In the genomic region with DNA sequence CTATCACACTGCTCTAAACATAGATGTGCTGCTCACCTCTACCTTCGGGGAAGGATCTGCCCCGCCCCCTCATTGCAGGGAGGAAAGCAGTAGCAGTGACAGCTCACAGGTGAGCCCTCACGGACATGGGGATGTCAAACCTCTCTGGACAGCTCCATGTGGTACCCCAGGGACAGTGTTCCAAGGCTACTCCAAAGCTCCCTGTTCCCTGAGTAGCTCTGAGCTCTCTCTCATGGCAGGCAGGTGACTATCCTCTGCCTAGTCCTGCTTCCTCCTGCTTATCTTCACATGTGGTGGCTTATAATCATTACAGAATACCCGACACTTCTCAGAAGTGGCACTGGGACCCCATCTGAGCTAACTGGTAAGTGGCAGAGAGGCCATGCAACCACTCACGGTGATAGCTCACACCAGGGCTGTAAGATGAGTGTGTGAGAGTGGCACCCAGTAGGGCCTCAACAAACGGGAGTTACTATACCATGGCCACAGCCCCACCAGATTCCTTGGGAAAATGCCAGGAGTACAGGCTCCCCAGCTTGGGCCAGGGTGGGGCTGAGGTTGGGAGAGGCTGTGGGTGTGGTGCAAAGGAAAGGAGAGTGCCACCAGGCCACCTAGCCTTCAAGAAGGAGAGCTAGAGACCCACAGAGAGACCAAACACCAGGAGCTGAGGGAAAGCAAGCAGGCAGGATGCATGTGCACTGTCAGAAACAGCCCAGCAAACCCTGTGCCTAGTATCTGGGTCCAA, we compare ENCODE assay signal across 25 mouse cellular contexts. TPM values are rescaled to one million over a fixed set of nuclear protein-coding genes. Genes with fewer than 3 reads are reported as not detected.
DNase-seq lines count a peak whose midpoint lies in the region; ATAC-seq and TF ChIP-seq lines count a peak whose summit lies in the region.
"Had no signal": no experiment of that assay in that cellular context is flagged by ENCODE, and none has a peak within 500 bp of the region (broad histone marks: within the 10 kb centered on the region; RNA-seq: fewer than 3 reads in every experiment).

No protein-coding gene starts in this region.

- TF ChIP-seq POLR2A in lung, adult 2 months (IDR thresholded peaks at IDR 0.05; ENCODE audit: borderline replicate concordance, extremely low read depth, low read depth, low read length): no peak
- no peak for TF ChIP-seq POLR2A in kidney, adult 2 months (IDR thresholded peaks at IDR 0.05; ENCODE audit: low read depth, low read length)

- H3K4me3 ChIP-seq in lung, postnatal 0 days (ENCODE audit: low read depth, low read length): no peak overlapping the region
- no peak overlapping the region for H3K4me3 ChIP-seq in lung, adult 2 months (replicated peaks; ENCODE audit: extremely low read depth, low read depth, low read length)
- no peak overlapping the region for H3K4me3 ChIP-seq in intestine, embryonic 15.5 days (replicated peaks)
- H3K4me3 ChIP-seq in stomach, postnatal 0 days (ENCODE audit: low read depth, low read length): peak overlapping the region; percentile 20; the same call in 1 of the 2 replicates
- H3K4me3 ChIP-seq in kidney, adult 2 months (ENCODE audit: insufficient read depth, low read depth, low read length): no peak overlapping the region
- H3K4me3 ChIP-seq: forebrain, embryonic 15.5 days; heart, embryonic 12.5 days; hindbrain, embryonic 12.5 days; neural tube, embryonic 15.5 days had no signal

- intact Hi-C loops in left cerebral cortex, postnatal 4 days (cut with DNase I): no loop called here

- peak; percentile 29; the same call in 1 of the 2 replicates for ATAC-seq in lung, postnatal 0 days
- ATAC-seq in intestine, embryonic 15.5 days: peak; percentile 26
- peak; percentile 56 for ATAC-seq in stomach, postnatal 0 days (ENCODE audit: low FRiP score, low TSS enrichment)
- ATAC-seq: forebrain, embryonic 15.5 days; midbrain, embryonic 16.5 days had no signal

- TF ChIP-seq EP300 in lung, postnatal 0 days (IDR thresholded peaks at IDR 0.05): no peak
- no peak for TF ChIP-seq EP300 in stomach, postnatal 0 days (optimal IDR thresholded peaks at IDR 0.05)

- H3K9me3 ChIP-seq in lung, postnatal 0 days (ENCODE audit: low read length): no peaks in the 10 kb centered on the region
- no peaks in the 10 kb centered on the region for H3K9me3 ChIP-seq in intestine, embryonic 15.5 days
- no peaks in the 10 kb centered on the region for H3K9me3 ChIP-seq in stomach, postnatal 0 days (ENCODE audit: control insufficient read depth, low read length)
- H3K9me3 ChIP-seq: forebrain, embryonic 15.5 days; heart, embryonic 12.5 days; hindbrain, embryonic 12.5 days; kidney, embryonic 15.5 days; neural tube, embryonic 15.5 days had no signal

- DNase-seq in heart, adult 11 months: peak; percentile 89
- DNase-seq in heart, adult 18-20 months: no peak
- peak; percentile 53 for DNase-seq in lung, postnatal 0 days (ENCODE audit: low spot score)
- no peak for DNase-seq in lung, adult 2 months
- peak; percentile 77 for DNase-seq in stomach, postnatal 0 days (ENCODE audit: low spot score)
- no peak for DNase-seq in left cerebral cortex, postnatal 4 days
- no peak for DNase-seq in kidney, adult 2 months
- DNase-seq: B cell, adult 2 months; cerebellum, postnatal 10 days; gastrocnemius, postnatal 25 days; heart, postnatal 14 days; lung, postnatal 10 days; right cerebral cortex, postnatal 14 days; thymus, postnatal 25 days had no signal

- H3K4me2 ChIP-seq in lung, postnatal 0 days (replicated peaks; ENCODE audit: low read depth, low read length): 0 out of 2 replicates have a peak overlapping the region, but pooled peaks have one; percentile 19
- peak overlapping the region; percentile 52 for H3K4me2 ChIP-seq in intestine, embryonic 15.5 days (replicated peaks)
- H3K4me2 ChIP-seq in stomach, postnatal 0 days (replicated peaks; ENCODE audit: low read depth): peak overlapping the region; percentile 35; the same call in 1 of the 2 replicates
- H3K4me2 ChIP-seq: forebrain, embryonic 15.5 days; heart, embryonic 12.5 days; hindbrain, embryonic 12.5 days; neural tube, embryonic 15.5 days had no signal

- TF ChIP-seq CTCF in lung, postnatal 0 days (IDR thresholded peaks at IDR 0.05): no peak
- no peak for TF ChIP-seq CTCF in lung, adult 2 months (IDR thresholded peaks at IDR 0.05; ENCODE audit: insufficient read depth, low read length)
- no peak for TF ChIP-seq CTCF in stomach, postnatal 0 days (IDR thresholded peaks at IDR 0.05; ENCODE audit: low read depth)
- no peak for TF ChIP-seq CTCF in kidney, adult 2 months (conservative IDR thresholded peaks at IDR 0.05; ENCODE audit: insufficient read depth, insufficient read length, low read depth, low read length)

- H3K27me3 ChIP-seq in lung, postnatal 0 days (replicated peaks; ENCODE audit: insufficient read depth, low read length): no peaks in the 10 kb centered on the region
- no peaks in the 10 kb centered on the region for H3K27me3 ChIP-seq in intestine, embryonic 15.5 days (replicated peaks)
- no peaks in the 10 kb centered on the region for H3K27me3 ChIP-seq in stomach, postnatal 0 days (ENCODE audit: control insufficient read depth, insufficient read depth, low read length)
- no peaks in the 10 kb centered on the region for H3K27me3 ChIP-seq in kidney, adult 2 months (replicated peaks; ENCODE audit: control insufficient read depth, insufficient read depth, low read length)
- H3K27me3 ChIP-seq: forebrain, embryonic 15.5 days; heart, embryonic 12.5 days; hindbrain, embryonic 12.5 days; kidney, embryonic 15.5 days; neural tube, embryonic 15.5 days had no signal

- no peaks in the 10 kb centered on the region for H3K36me3 ChIP-seq in lung, postnatal 0 days (ENCODE audit: insufficient read depth, low read length)
- no peaks in the 10 kb centered on the region for H3K36me3 ChIP-seq in intestine, embryonic 15.5 days
- no peaks in the 10 kb centered on the region for H3K36me3 ChIP-seq in stomach, postnatal 0 days (ENCODE audit: control insufficient read depth, insufficient read depth, low read length)
- H3K36me3 ChIP-seq in kidney, adult 2 months (ENCODE audit: control insufficient read depth, insufficient read depth, low read length): no peaks in the 10 kb centered on the region
- H3K36me3 ChIP-seq: forebrain, embryonic 15.5 days; heart, embryonic 12.5 days; hindbrain, embryonic 12.5 days; neural tube, embryonic 15.5 days had no signal

- peak overlapping the region; percentile 47 for H3K27ac ChIP-seq in lung, postnatal 0 days (ENCODE audit: low read length)
- H3K27ac ChIP-seq in intestine, embryonic 15.5 days: no peak overlapping the region
- H3K27ac ChIP-seq in stomach, postnatal 0 days (replicated peaks): peak overlapping the region; percentile 63; the same call in 1 of the 2 replicates
- no peak overlapping the region for H3K27ac ChIP-seq in kidney, adult 2 months (ENCODE audit: insufficient read depth, low read depth, low read length)
- H3K27ac ChIP-seq: forebrain, embryonic 15.5 days; hindbrain, embryonic 12.5 days; kidney, embryonic 15.5 days; neural tube, embryonic 15.5 days had no signal

- H3K4me1 ChIP-seq in lung, postnatal 0 days (ENCODE audit: insufficient read depth, low read depth, low read length): peaks cover under 1% of the 10 kb centered on the region; the same call in 1 of the 2 replicates
- peaks cover 3% of the 10 kb centered on the region for H3K4me1 ChIP-seq in lung, adult 2 months (ENCODE audit: control insufficient read depth, insufficient read depth, low read length)
- H3K4me1 ChIP-seq in intestine, embryonic 15.5 days (replicated peaks): peaks cover 14% of the 10 kb centered on the region; the same call in 1 of the 2 replicates
- H3K4me1 ChIP-seq in stomach, postnatal 0 days (replicated peaks; ENCODE audit: control insufficient read depth, insufficient read depth): no peaks in the 10 kb centered on the region; the same call in 1 of the 2 replicates
- H3K4me1 ChIP-seq in kidney, adult 2 months (ENCODE audit: control insufficient read depth, insufficient read depth, low read length): peaks cover 10% of the 10 kb centered on the region; the same call in 1 of the 2 replicates

- H3K9ac ChIP-seq in lung, postnatal 0 days (replicated peaks; ENCODE audit: low read depth): no peak overlapping the region
- H3K9ac ChIP-seq in intestine, embryonic 15.5 days: 0 out of 2 replicates have a peak overlapping the region, but pooled peaks have one; percentile 13
- 0 out of 2 replicates have a peak overlapping the region, but pooled peaks have one; percentile 38 for H3K9ac ChIP-seq in stomach, postnatal 0 days (ENCODE audit: low read length)
- H3K9ac ChIP-seq: forebrain, embryonic 15.5 days; heart, embryonic 12.5 days; hindbrain, embryonic 12.5 days; kidney, embryonic 15.5 days; neural tube, embryonic 15.5 days had no signal

- WGBS in lung, postnatal 0 days: 57% methylated on average over 6 of the region's 6 CpGs
- WGBS in lung, adult 2 months: 59% methylated on average over 6 of the region's 6 CpGs
- WGBS in intestine, embryonic 15.5 days: 60% methylated on average over 6 of the region's 6 CpGs
- 47% methylated on average over 6 of the region's 6 CpGs for WGBS in stomach, postnatal 0 days
- WGBS in kidney, adult 2 months: 73% methylated on average over 6 of the region's 6 CpGs

RNA-seq across cellular contexts. Expression of a gene that starts 1.3 kb away (rescaled TPM):
- under 1 TPM in 1 of 2 experiments, not detected in 1; 0.26 TPM for total RNA-seq in heart, adult 18-20 months (2021)
- 61.4 and 61.8 TPM in 2 replicates for polyA plus RNA-seq in lung, postnatal 0 days (2015; fragmentation: Nextera tagmentation; extraction: Ambion mirVana)
- polyA plus RNA-seq in lung, adult 2 months (2012; rRNA removed): 53.0 and 105 TPM in 2 replicates
- polyA plus RNA-seq in intestine, embryonic 15.5 days (2015; fragmentation: Nextera tagmentation; extraction: Ambion mirVana): 75.2 and 89.8 TPM in 2 replicates
- polyA plus RNA-seq in stomach, postnatal 0 days (2015; fragmentation: Nextera tagmentation; extraction: Ambion mirVana): 252 and 271 TPM in 2 replicates
- under 1 TPM in 1 of 2 experiments, not detected in 1; 0.83 TPM for total RNA-seq in left cerebral cortex, postnatal 4 days (2021)
- 50.1 and 50.9 TPM in 2 replicates for polyA plus RNA-seq in kidney, adult 2 months (2012; rRNA removed)
- total RNA-seq: adrenal gland, adult 18-20 months; gastrocnemius, postnatal 25 days; layer of hippocampus, postnatal 10 days; left cerebral cortex, postnatal 10 days; megakaryocyte, adult 5-6 weeks had no signal

RNA-seq across cellular contexts. Expression of a gene that starts 6.0 kb away (rescaled TPM):
- total RNA-seq in heart, adult 18-20 months (2021): 100 to 1,000 TPM; 102 to 104 TPM
- polyA plus RNA-seq in lung, postnatal 0 days (2015; fragmentation: Nextera tagmentation; extraction: Ambion mirVana): 138 and 143 TPM in 2 replicates
- polyA plus RNA-seq in lung, adult 2 months (2012; rRNA removed): 116 and 135 TPM in 2 replicates
- 188 and 231 TPM in 2 replicates for polyA plus RNA-seq in intestine, embryonic 15.5 days (2015; fragmentation: Nextera tagmentation; extraction: Ambion mirVana)
- 154 and 157 TPM in 2 replicates for polyA plus RNA-seq in stomach, postnatal 0 days (2015; fragmentation: Nextera tagmentation; extraction: Ambion mirVana)
- total RNA-seq in left cerebral cortex, postnatal 4 days (2021): 100 to 1,000 TPM; 106 to 120 TPM
- 247 and 277 TPM in 2 replicates for polyA plus RNA-seq in kidney, adult 2 months (2012; rRNA removed)

RNA-seq across cellular contexts. Expression of a gene that starts 6.7 kb away (rescaled TPM):
- 10 to 100 TPM; 72.4 to 78.7 TPM for total RNA-seq in heart, adult 18-20 months (2021)
- 18.4 and 22.6 TPM in 2 replicates for polyA plus RNA-seq in lung, postnatal 0 days (2015; fragmentation: Nextera tagmentation; extraction: Ambion mirVana)
- polyA plus RNA-seq in lung, adult 2 months (2012; rRNA removed): 47.0 and 52.6 TPM in 2 replicates
- polyA plus RNA-seq in intestine, embryonic 15.5 days (2015; fragmentation: Nextera tagmentation; extraction: Ambion mirVana): 43.6 and 43.7 TPM in 2 replicates
- 19.5 and 21.8 TPM in 2 replicates for polyA plus RNA-seq in stomach, postnatal 0 days (2015; fragmentation: Nextera tagmentation; extraction: Ambion mirVana)
- total RNA-seq in left cerebral cortex, postnatal 4 days (2021): 100 to 1,000 TPM in 1 of 2 experiments, 10 to 100 TPM in 1; 97.5 to 105 TPM
- 59.9 and 63.5 TPM in 2 replicates for polyA plus RNA-seq in kidney, adult 2 months (2012; rRNA removed)

RNA-seq across cellular contexts. Expression of a gene that starts 14.7 kb away (rescaled TPM):
- under 1 TPM; 0.26 to 0.35 TPM for total RNA-seq in heart, adult 18-20 months (2021)
- polyA plus RNA-seq in lung, postnatal 0 days (2015; fragmentation: Nextera tagmentation; extraction: Ambion mirVana): 2.6 and 3.4 TPM in 2 replicates
- polyA plus RNA-seq in lung, adult 2 months (2012; rRNA removed): 0.53 and 0.84 TPM in 2 replicates
- 9.6 and 11.2 TPM in 2 replicates for polyA plus RNA-seq in intestine, embryonic 15.5 days (2015; fragmentation: Nextera tagmentation; extraction: Ambion mirVana)
- 3.3 and 3.4 TPM in 2 replicates for polyA plus RNA-seq in stomach, postnatal 0 days (2015; fragmentation: Nextera tagmentation; extraction: Ambion mirVana)
- 10 to 100 TPM; 80.5 to 87.8 TPM for total RNA-seq in left cerebral cortex, postnatal 4 days (2021)
- 0.61 and 0.63 TPM in 2 replicates for polyA plus RNA-seq in kidney, adult 2 months (2012; rRNA removed)

RNA-seq across cellular contexts. Expression of a gene that starts 28.8 kb away (rescaled TPM):
- 10 to 100 TPM; 60.8 to 65.5 TPM for total RNA-seq in heart, adult 18-20 months (2021)
- 306 and 384 TPM in 2 replicates for polyA plus RNA-seq in lung, postnatal 0 days (2015; fragmentation: Nextera tagmentation; extraction: Ambion mirVana)
- 139 and 188 TPM in 2 replicates for polyA plus RNA-seq in lung, adult 2 months (2012; rRNA removed)
- polyA plus RNA-seq in intestine, embryonic 15.5 days (2015; fragmentation: Nextera tagmentation; extraction: Ambion mirVana): 338 and 390 TPM in 2 replicates
- 257 and 271 TPM in 2 replicates for polyA plus RNA-seq in stomach, postnatal 0 days (2015; fragmentation: Nextera tagmentation; extraction: Ambion mirVana)
- total RNA-seq in left cerebral cortex, postnatal 4 days (2021): 100 to 1,000 TPM; 114 to 121 TPM
- polyA plus RNA-seq in kidney, adult 2 months (2012; rRNA removed): 180 and 193 TPM in 2 replicates

Comparison
In these comparisons a context has a peak if more than half of its experiments do, and no peak if none do; other contexts are left out.
1. DNase-seq: peak in heart, adult 11 months (single experiment), lung, postnatal 0 days (single experiment) and stomach, postnatal 0 days (single experiment); none in heart, adult 18-20 months (0 of 2), lung, adult 2 months (single experiment), left cerebral cortex, postnatal 4 days (single experiment) and kidney, adult 2 months (single experiment).
2. H3K27ac ChIP-seq: peak in lung, postnatal 0 days (single experiment) and stomach, postnatal 0 days (single experiment); none in intestine, embryonic 15.5 days (single experiment) and kidney, adult 2 months (single experiment).
3. Peak in every context shown above with its lines, with median percentiles within 50 percentile points of each other: ATAC-seq and H3K4me2 ChIP-seq.